Mouse (Mus musculus): Measurements from ENCODE around the gene Ifit1bl1. TPM values are rescaled to one million over a fixed set of nuclear protein-coding genes. Genes with fewer than 3 reads are reported as not detected.

Ifit1bl1 gene
- polyA plus RNA-seq, 1 experiment, result 0.77 TPM

GRCm38 (mm10) chr19:34577121-34577520 lies 24.6 kb downstream of the Ifit1bl1 start:
- WGBS, result 60% methylated on average over 1 of the region's 1 CpGs
- Histone ChIP-seq H3K4me3 (replicated peaks; ENCODE audit: control insufficient read depth, low read depth, low read length) (no peak overlapping the region), H3K27ac (ENCODE audit: control insufficient read depth, insufficient read depth, low read depth, low read length, poor library complexity) (no peak overlapping the region), H3K4me1 (ENCODE audit: control insufficient read depth, insufficient read depth, low read length) (no peaks in the 10 kb centered on the region)
- TF ChIP-seq CTCF (IDR thresholded peaks at IDR 0.05; ENCODE audit: control insufficient read depth, insufficient read depth, low read length) (no peak), POLR2A (IDR thresholded peaks at IDR 0.05; ENCODE audit: borderline replicate concordance, control insufficient read depth, low read depth, low read length) (no peak)

- Histone ChIP-seq H3K4me1 (ENCODE audit: control insufficient read depth, insufficient read depth, low read length) (no peaks in the 10 kb centered on the region; the same call in 1 of the 2 replicates), H3K27ac (ENCODE audit: control insufficient read depth, insufficient read depth, low read depth, low read length, poor library complexity) (no peak overlapping the region), H3K4me3 (replicated peaks; ENCODE audit: control insufficient read depth, low read depth, low read length) (no peak overlapping the region)
- WGBS, result 89% methylated on average over 5 of the region's 5 CpGs
- TF ChIP-seq CTCF (IDR thresholded peaks at IDR 0.05; ENCODE audit: control insufficient read depth, insufficient read depth, low read length), result no peak
- TF ChIP-seq POLR2A (IDR thresholded peaks at IDR 0.05; ENCODE audit: borderline replicate concordance, control insufficient read depth, low read depth, low read length), result no peak
Observed at GRCm38 (mm10) chr19:34573650-34574049, 28.1 kb downstream of the Ifit1bl1 start.

- 73% methylated on average over 1 of the region's 1 CpGs for WGBS
- H3K4me3 ChIP-seq (replicated peaks; ENCODE audit: control insufficient read depth, low read depth, low read length), result no peak overlapping the region
- TF ChIP-seq POLR2A (IDR thresholded peaks at IDR 0.05; ENCODE audit: borderline replicate concordance, control insufficient read depth, low read depth, low read length), result no peak
- no peak for TF ChIP-seq CTCF (IDR thresholded peaks at IDR 0.05; ENCODE audit: control insufficient read depth, insufficient read depth, low read length)
Observed at GRCm38 (mm10) chr19:34571080-34571479, 30.7 kb downstream of the Ifit1bl1 start.

DNA sequence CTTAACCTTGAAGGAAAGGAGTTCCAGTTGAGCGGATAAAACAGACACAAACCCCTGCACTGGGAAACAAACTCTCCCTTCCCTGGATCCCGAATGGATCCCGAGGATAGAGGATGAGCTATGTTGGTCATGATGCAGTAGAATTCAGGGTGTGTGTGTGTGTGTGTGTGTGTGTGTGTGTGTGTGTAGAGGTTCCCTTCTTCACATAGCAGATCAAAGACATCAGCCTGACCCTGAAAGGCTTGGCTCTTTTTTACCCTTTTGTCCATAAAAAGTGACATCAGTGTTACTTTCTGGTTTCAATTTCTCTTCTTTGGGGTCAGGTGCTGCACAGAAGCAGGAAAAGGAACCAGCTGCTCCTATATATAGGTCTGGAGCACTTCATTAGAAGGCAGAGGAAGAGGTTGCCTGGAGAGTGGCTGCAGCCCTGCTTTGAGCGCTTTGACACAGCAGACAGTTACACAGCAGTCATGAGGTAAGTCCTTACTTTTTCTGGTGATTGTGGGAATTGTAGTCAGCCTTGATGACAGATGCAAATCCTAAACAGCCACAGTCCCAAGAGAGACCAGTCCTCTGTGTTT lies 31.8 kb downstream of the Ifit1bl1 start:
- no peak overlapping the region for H3K4me3 ChIP-seq (replicated peaks; ENCODE audit: control insufficient read depth, low read depth, low read length)
- 72% methylated on average over 4 of the region's 4 CpGs for WGBS
- H3K4me1 ChIP-seq (ENCODE audit: control insufficient read depth, insufficient read depth, low read length), result no peaks in the 10 kb centered on the region; the same call in 1 of the 2 replicates
- no peak overlapping the region for H3K27ac ChIP-seq (ENCODE audit: control insufficient read depth, insufficient read depth, low read depth, low read length, poor library complexity)
- no peak for TF ChIP-seq POLR2A (IDR thresholded peaks at IDR 0.05; ENCODE audit: borderline replicate concordance, control insufficient read depth, low read depth, low read length)
- TF ChIP-seq CTCF (IDR thresholded peaks at IDR 0.05; ENCODE audit: control insufficient read depth, insufficient read depth, low read length), result no peak

More at GRCm38 (mm10) chr19:34571080-34571479, 30.7 kb downstream of the Ifit1bl1 start:
- H3K4me1 ChIP-seq (ENCODE audit: control insufficient read depth, insufficient read depth, low read length), result no peaks in the 10 kb centered on the region; the same call in 1 of the 2 replicates
- no peak overlapping the region for H3K27ac ChIP-seq (ENCODE audit: control insufficient read depth, insufficient read depth, low read depth, low read length, poor library complexity)

DNA sequence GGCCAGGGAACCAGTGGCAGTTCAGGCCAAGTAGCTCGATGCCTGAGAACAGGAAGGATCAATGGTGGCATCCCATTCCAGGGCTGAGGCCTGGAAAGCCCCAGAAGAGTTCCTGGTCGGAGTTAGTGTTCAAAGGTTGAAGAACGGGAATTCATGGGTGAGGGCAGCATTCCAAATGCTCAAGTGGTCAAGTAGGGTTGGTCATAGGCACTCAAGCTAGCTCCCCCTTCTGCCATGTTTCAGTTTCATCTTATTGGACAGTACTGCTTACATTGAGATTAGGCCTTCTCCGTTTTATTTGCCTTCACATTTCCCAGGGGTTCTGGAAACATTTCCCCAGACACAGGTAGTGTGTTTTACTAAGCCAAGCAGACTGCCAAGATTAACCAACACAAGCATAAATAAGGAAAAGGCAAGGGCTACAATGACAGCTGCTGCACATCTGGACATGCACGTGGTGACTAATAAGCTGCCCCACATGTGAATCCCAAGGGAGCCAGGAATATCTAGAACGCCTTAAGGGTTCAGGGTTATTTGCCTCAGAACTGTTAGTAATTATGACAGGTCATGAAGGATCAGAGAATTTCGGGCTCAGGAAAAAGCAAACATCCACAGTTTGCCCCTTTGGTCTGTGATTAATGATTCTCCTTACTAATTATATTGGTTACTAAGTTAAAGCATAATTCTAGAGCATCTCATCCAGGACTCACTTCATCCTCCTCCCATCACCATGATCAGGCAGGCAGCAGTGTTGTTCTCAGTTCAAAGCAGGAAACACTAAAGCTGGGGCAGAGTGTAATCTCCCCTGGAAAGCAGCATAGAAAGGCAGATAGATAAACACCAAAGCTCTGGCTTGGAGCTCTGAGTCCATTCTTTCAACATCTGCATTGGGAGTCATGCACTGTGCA lies 32.5 kb downstream of the Ifit1bl1 start:
- no peak overlapping the region for H3K4me3 ChIP-seq (replicated peaks; ENCODE audit: control insufficient read depth, low read depth, low read length)
- no peaks in the 10 kb centered on the region; the same call in 1 of the 2 replicates for H3K4me1 ChIP-seq (ENCODE audit: control insufficient read depth, insufficient read depth, low read length)
- 80% methylated on average over 7 of the region's 7 CpGs for WGBS
- H3K27ac ChIP-seq (ENCODE audit: control insufficient read depth, insufficient read depth, low read depth, low read length, poor library complexity), result no peak overlapping the region
- TF ChIP-seq CTCF (IDR thresholded peaks at IDR 0.05; ENCODE audit: control insufficient read depth, insufficient read depth, low read length) (no peak), POLR2A (IDR thresholded peaks at IDR 0.05; ENCODE audit: borderline replicate concordance, control insufficient read depth, low read depth, low read length) (no peak)

DNA sequence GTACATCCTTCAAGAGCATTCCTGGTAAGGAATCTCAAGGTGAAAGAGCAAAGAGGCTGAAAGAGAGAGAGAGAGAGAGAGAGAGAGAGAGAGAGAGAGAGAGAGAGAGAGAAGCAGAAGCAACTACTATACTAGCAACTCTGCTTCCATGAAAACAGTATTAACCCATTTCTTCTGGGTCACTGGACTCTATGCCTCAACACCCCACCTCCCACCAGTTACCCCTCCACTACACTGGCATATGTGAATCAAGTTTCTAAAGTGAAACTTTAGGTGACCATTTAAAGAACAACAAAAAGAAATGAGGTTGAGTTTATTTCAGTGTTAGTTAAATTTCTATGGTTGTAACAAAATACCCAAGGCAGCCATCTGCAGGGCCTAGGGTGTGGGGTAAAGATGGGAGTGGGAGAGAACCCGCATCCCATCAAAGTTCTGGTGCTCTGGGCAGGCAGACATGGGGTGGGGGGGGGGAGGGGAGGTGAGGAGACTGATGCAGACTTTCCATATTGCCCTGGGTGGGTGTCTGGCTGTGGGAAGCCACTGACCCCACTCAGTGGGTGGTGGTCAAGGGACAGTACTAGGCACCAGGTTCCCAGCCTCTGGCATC lies 35.5 kb downstream of the Ifit1bl1 start:
- no peak for TF ChIP-seq POLR2A (IDR thresholded peaks at IDR 0.05; ENCODE audit: borderline replicate concordance, control insufficient read depth, low read depth, low read length)
- TF ChIP-seq CTCF (IDR thresholded peaks at IDR 0.05; ENCODE audit: control insufficient read depth, insufficient read depth, low read length), result no peak
- H3K27ac ChIP-seq (ENCODE audit: control insufficient read depth, insufficient read depth, low read depth, low read length, poor library complexity), result no peak overlapping the region
- WGBS, result 100% methylated on average over 1 of the region's 1 CpGs
- no peak overlapping the region for H3K4me3 ChIP-seq (replicated peaks; ENCODE audit: control insufficient read depth, low read depth, low read length)
- no peaks in the 10 kb centered on the region; the same call in 1 of the 2 replicates for H3K4me1 ChIP-seq (ENCODE audit: control insufficient read depth, insufficient read depth, low read length)

GRCm38 (mm10) chr19:34562556-34562955 lies 39.2 kb downstream of the Ifit1bl1 start:
- H3K4me1 ChIP-seq (ENCODE audit: control insufficient read depth, insufficient read depth, low read length), result no peaks in the 10 kb centered on the region; the same call in 1 of the 2 replicates
- no peak overlapping the region for H3K4me3 ChIP-seq (replicated peaks; ENCODE audit: control insufficient read depth, low read depth, low read length)
- TF ChIP-seq CTCF (IDR thresholded peaks at IDR 0.05; ENCODE audit: control insufficient read depth, insufficient read depth, low read length) (no peak), POLR2A (IDR thresholded peaks at IDR 0.05; ENCODE audit: borderline replicate concordance, control insufficient read depth, low read depth, low read length) (no peak)
- H3K27ac ChIP-seq (ENCODE audit: control insufficient read depth, insufficient read depth, low read depth, low read length, poor library complexity), result no peak overlapping the region

GRCm38 (mm10) chr19:34556621-34557020 lies 45.1 kb downstream of the Ifit1bl1 start:
- Histone ChIP-seq H3K4me3 (replicated peaks; ENCODE audit: control insufficient read depth, low read depth, low read length) (no peak overlapping the region), H3K4me1 (ENCODE audit: control insufficient read depth, insufficient read depth, low read length) (peaks cover 2% of the 10 kb centered on the region; the same call in 1 of the 2 replicates), H3K27ac (ENCODE audit: control insufficient read depth, insufficient read depth, low read depth, low read length, poor library complexity) (no peak overlapping the region)
- 85% methylated on average over 3 of the region's 3 CpGs for WGBS
- TF ChIP-seq POLR2A (IDR thresholded peaks at IDR 0.05; ENCODE audit: borderline replicate concordance, control insufficient read depth, low read depth, low read length) (no peak), CTCF (IDR thresholded peaks at IDR 0.05; ENCODE audit: control insufficient read depth, insufficient read depth, low read length) (no peak)

Measured in bone marrow, adult 2 months (tissue).